Mouse (Mus musculus): Measurements from ENCODE around the gene Eml1.

GRCm38 (mm10) chr12:108515464-108515863 lies 144.7 kb downstream of the Eml1 start:
- TF ChIP-seq POLR2A (IDR thresholded peaks at IDR 0.05; ENCODE audit: borderline replicate concordance, extremely low read depth, low read depth, low read length) (no peak), CTCF (IDR thresholded peaks at IDR 0.05; ENCODE audit: insufficient read depth, low read length) (no peak)

All from lung, adult 2 months (tissue).